Mouse (Mus musculus) midbrain, postnatal 0 days (tissue): ENCODE measurements around the gene Fbxw5. TPM values are rescaled to one million over a fixed set of nuclear protein-coding genes. Genes with fewer than 3 reads are reported as not detected.

Experiments
- ATAC-seq: fragments of 200-750 bp; cut with Nextera tagmentation; 2 replicates; pipeline ENCODE4 v1.8.0; 2017; ENCODE audit warnings: moderate number of reproducible peaks, mild to moderate bottlenecking, moderate TSS enrichment, moderate library complexity; ENCODE audit not compliant: low FRiP score
- DNase-seq: peaks from one replicate; pipeline ENCODE4 v3.0.0-alpha.2; 2015; ENCODE audit warnings: low spot score
- H3K27ac ChIP-seq: fragments of 300-500 bp; sonication (generic); 2 replicates; pipeline ENCODE4 v1.5.1; 2014; ENCODE audit warnings: low read depth, mild to moderate bottlenecking, low read length, mixed read lengths
- H3K27me3 ChIP-seq: fragments of 300-500 bp; sonication (generic); 2 replicates; pipeline ENCODE4 v1.6.1; 2014; ENCODE audit warnings: low read length, control low read depth, mixed read lengths; ENCODE audit not compliant: insufficient read depth
- H3K36me3 ChIP-seq: fragments of 300-500 bp; sonication (generic); 2 replicates; pipeline ENCODE4 v1.6.1; 2014; ENCODE audit warnings: low read length, control low read depth, mixed read lengths; ENCODE audit not compliant: insufficient read depth
- H3K4me1 ChIP-seq: fragments of 300-500 bp; sonication (generic); 2 replicates; pipeline ENCODE4 v1.6.1; 2014; ENCODE audit warnings: mild to moderate bottlenecking, control low read depth, antibody characterized with exemption, low read length, mixed read lengths; ENCODE audit not compliant: insufficient read depth
- H3K4me2 ChIP-seq: fragments of 300-500 bp; sonication (generic); 2 replicates; pipeline ENCODE4 v1.6.1; 2014; ENCODE audit warnings: low read depth, mild to moderate bottlenecking, low read length, mixed read lengths; ENCODE audit not compliant: poor library complexity, severe bottlenecking
- H3K4me3 ChIP-seq: fragments of 300-500 bp; sonication (generic); 2 replicates; pipeline ENCODE4 v1.5.1; 2014; ENCODE audit warnings: low read depth, mild to moderate bottlenecking, low read length, moderate library complexity
- H3K9ac ChIP-seq: fragments of 300-500 bp; sonication (generic); replicated peaks from 2 replicates; pipeline ENCODE4 v1.6.1; 2014; ENCODE audit warnings: mild to moderate bottlenecking, low read length, moderate library complexity, mixed read lengths; ENCODE audit not compliant: poor library complexity, severe bottlenecking
- H3K9me3 ChIP-seq: fragments of 300-500 bp; sonication (generic); 2 replicates; pipeline ENCODE4 v1.6.1; 2016; ENCODE audit warnings: low read length, control low read depth
- CTCF ChIP-seq: IDR thresholded peaks from 2 replicates; pipeline ENCODE4 v1.5.1; 2016; ENCODE audit warnings: antibody characterized with exemption, mild to moderate bottlenecking
- WGBS: fragments of 180-500 bp; shearing (Covaris S2); extraction: QIAGEN DNeasy Blood & Tissue Kit; methylation state at CpG from one replicate; pipeline ENCODE4 v1.1.7; 2014; 5-methylcytosine and 5-hydroxymethylcytosine counted together
- polyA plus RNA-seq: library from polyadenylated mRNA; unstranded; fragments of >200 nt; fragmentation: Nextera tagmentation; extraction: Ambion mirVana; gene quantifications from 2 replicates; pipeline ENCODE4 v1.2.1, GENCODE M21; 2015
- total RNA-seq: library from RNA; depleted of rRNA; stranded (reverse); fragments of >200 nt; gene quantifications from 2 replicates; pipeline ENCODE4 v1.2.3, GENCODE M21; 2014; rRNA removed

The Fbxw5 gene
- 131 and 148 TPM in 2 replicates for total RNA-seq
- 106 and 113 TPM in 2 replicates for polyA plus RNA-seq

GRCm38 (mm10) chr2:25500576-25501405 is at the start of gene Fbxw5:
TSS of gene Fbxw5 (plus strand) at chr2:25500750.
- Histone ChIP-seq H3K9ac (peak within 1 kb of the TSS; percentile 97), H3K36me3 (peaks cover 30% of the 10 kb centered on the region), H3K27ac (peak within 1 kb of the TSS; percentile 87), H3K4me3 (peak within 1 kb of the TSS; percentile 86), H3K4me2 (peak within 1 kb of the TSS; percentile 96), H3K9me3 (no peaks in the 10 kb centered on the region), H3K4me1 (peaks cover 11% of the 10 kb centered on the region), H3K27me3 (no peaks in the 10 kb centered on the region)
- no peak for TF ChIP-seq CTCF
- WGBS, result 2% methylated on average over 35 of the region's 44 CpGs
- DNase-seq, result peak; percentile 98
- peak; percentile 86 for ATAC-seq

- no peak overlapping the region for H3K27ac ChIP-seq
- 87% methylated on average over 8 of the region's 8 CpGs for WGBS
Measured at GRCm38 (mm10) chr2:25450853-25451647, 49.5 kb upstream of the Fbxw5 start.

DNA sequence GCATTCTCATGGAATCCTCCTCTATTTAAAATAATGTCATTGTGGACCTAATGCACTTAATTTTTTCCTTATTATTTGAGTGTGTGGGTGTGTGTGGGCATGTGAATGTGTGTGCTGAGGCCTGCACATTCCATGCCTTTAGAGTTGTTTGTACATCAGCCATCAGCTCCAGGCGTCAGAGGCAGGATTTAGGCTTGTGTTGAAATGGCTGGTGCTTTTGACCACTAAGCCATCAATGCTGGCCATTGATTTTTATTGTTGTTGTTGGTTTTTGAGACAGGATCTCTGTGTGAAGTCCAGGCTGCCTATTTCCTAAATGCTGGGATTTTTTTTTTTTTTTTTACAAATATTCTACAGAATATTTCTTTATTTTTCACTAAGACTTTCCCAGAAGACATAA is 47.6 kb upstream of the Fbxw5 start:
- Histone ChIP-seq H3K9ac (no peak overlapping the region), H3K4me3 (no peak overlapping the region), H3K27ac (no peak overlapping the region), H3K4me1 (no peaks in the 10 kb centered on the region), H3K36me3 (peaks cover 18% of the 10 kb centered on the region), H3K4me2 (no peak overlapping the region), H3K9me3 (no peaks in the 10 kb centered on the region), H3K27me3 (no peaks in the 10 kb centered on the region)
- TF ChIP-seq CTCF, result no peak
- ATAC-seq (no peak), DNase-seq (no peak)
- WGBS, result 31% methylated on average over 1 of the region's 1 CpGs

More at GRCm38 (mm10) chr2:25450853-25451647, 49.5 kb upstream of the Fbxw5 start:
- TF ChIP-seq CTCF, result no peak
- no peak overlapping the region for H3K4me3 ChIP-seq
- ATAC-seq, result no peak
- no peak overlapping the region for H3K9ac ChIP-seq
- H3K27me3 ChIP-seq, result no peaks in the 10 kb centered on the region
- H3K9me3 ChIP-seq, result no peaks in the 10 kb centered on the region
- H3K4me1 ChIP-seq, result no peaks in the 10 kb centered on the region
- H3K36me3 ChIP-seq, result peaks cover 32% of the 10 kb centered on the region
- H3K4me2 ChIP-seq, result no peak overlapping the region
- no peak for DNase-seq

- no peak for TF ChIP-seq CTCF
- Histone ChIP-seq H3K9me3 (no peaks in the 10 kb centered on the region), H3K4me2 (no peak within 1 kb of the TSS), H3K27ac (no peak within 1 kb of the TSS), H3K4me3 (no peak within 1 kb of the TSS), H3K36me3 (peaks cover 17% of the 10 kb centered on the region), H3K9ac (no peak within 1 kb of the TSS), H3K27me3 (no peaks in the 10 kb centered on the region), H3K4me1 (peaks cover 12% of the 10 kb centered on the region)
- WGBS, result 61% methylated on average over 14 of the region's 14 CpGs
- DNase-seq (no peak), ATAC-seq (no peak)
Measured at GRCm38 (mm10) chr2:25456205-25456953, 44.2 kb upstream of the Fbxw5 start, which contains the start of gene Clic3. TSS of gene Clic3 (plus strand) at chr2:25456838.

DNA sequence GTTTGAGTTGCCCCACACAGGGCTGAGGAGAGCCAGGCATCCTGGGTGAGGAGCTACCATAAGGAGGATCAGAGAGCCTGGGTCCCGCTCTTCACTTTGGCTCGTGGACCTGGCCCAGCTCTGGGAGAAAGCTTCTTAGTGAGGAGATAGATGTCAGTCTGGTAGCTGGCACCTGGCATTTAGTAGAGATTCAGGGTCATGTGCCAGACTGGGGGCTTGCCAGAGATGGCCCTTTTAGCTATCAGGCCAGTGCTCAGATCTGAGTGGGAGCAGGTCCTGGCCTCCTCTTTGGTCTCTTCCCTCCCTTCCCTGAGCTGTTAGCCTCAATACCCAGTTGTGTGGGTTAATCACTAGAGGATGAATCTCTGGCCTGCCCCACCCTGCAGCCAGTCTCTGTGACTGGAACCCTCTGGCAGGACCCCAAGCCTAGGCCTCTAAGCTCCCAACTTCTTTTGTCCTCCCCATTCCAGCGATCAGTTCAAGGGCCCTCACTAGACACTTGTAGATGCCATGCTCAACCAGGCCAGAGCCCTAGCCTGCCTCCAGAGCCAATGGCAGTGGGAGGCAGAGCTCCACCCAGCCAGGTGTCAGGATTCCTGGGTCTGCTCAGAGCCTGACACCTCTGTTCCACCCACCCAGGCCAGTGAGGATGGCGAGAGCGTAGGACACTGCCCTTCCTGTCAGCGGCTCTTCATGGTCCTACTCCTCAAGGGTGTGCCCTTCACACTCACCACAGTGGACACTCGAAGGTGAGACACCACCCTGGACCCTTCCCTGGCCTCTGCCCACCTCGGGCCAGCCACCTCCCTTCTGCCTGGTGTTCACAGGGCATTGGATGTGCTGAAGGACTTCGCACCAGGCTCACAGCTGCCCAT is 43.3 kb upstream of the Fbxw5 start:
- H3K27ac ChIP-seq, result no peak overlapping the region
- H3K4me2 ChIP-seq, result no peak overlapping the region
- H3K4me3 ChIP-seq, result no peak overlapping the region
- no peaks in the 10 kb centered on the region for H3K27me3 ChIP-seq
- peaks cover 15% of the 10 kb centered on the region for H3K4me1 ChIP-seq
- ATAC-seq, result no peak
- TF ChIP-seq CTCF, result no peak
- DNase-seq, result no peak
- H3K36me3 ChIP-seq, result peaks cover 17% of the 10 kb centered on the region
- H3K9ac ChIP-seq, result no peak overlapping the region
- WGBS, result 87% methylated on average over 9 of the region's 9 CpGs
- H3K9me3 ChIP-seq, result no peaks in the 10 kb centered on the region
